ENCODE assay signal across 14 mouse cellular contexts in the genomic region with DNA sequence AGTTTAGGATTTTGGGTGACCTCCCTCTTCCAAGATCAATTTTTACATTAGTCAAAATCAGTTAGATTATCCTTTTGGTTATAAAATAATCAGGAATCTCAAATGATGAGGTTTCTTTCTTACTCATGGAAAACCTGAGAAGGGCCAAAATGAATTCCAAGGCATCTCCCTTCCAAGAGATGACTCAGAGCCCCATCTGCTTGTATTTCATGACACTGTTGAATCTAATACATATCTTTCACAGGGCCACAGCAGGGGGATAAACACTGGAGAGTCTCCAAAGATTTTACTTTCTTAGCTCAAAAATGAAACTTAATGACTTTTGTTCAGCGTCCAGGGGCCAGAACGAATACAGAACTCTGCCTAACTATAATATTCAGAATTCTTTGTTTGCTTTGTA. TPM values are rescaled to one million over a fixed set of nuclear protein-coding genes. Genes with fewer than 3 reads are reported as not detected.
A peak's percentile ranks its signal among the peaks of the same experiment; 100 is the strongest.
DNase-seq lines count a peak whose midpoint lies in the region; ATAC-seq lines count a peak whose summit lies in the region.
"Had no signal": no experiment of that assay in that cellular context is flagged by ENCODE, and none has a peak within 500 bp of the region (broad histone marks: within the 10 kb centered on the region; RNA-seq: fewer than 3 reads in every experiment).

No protein-coding gene starts in this region.

- no peaks in the 10 kb centered on the region for H3K27me3 ChIP-seq in heart, embryonic 11.5 days (ENCODE audit: control insufficient read depth, insufficient read depth, low read length)
- H3K27me3 ChIP-seq: liver, embryonic 13.5 days had no signal

- H3K36me3 ChIP-seq in heart, embryonic 11.5 days (ENCODE audit: control insufficient read depth, insufficient read depth, low read length) = no peaks in the 10 kb centered on the region
- H3K36me3 ChIP-seq: liver, embryonic 13.5 days; midbrain, embryonic 10.5 days had no signal

- H3K9me3 ChIP-seq in heart, embryonic 11.5 days (replicated peaks; ENCODE audit: control insufficient read depth, low read length) = 0 out of 2 replicates have a peak, but pooled peaks cover 2% of the 10 kb centered on the region
- H3K9me3 ChIP-seq: liver, embryonic 13.5 days; midbrain, embryonic 10.5 days had no signal

- H3K27ac ChIP-seq in heart, embryonic 11.5 days (ENCODE audit: low read depth, low read length) = no peak overlapping the region
- H3K27ac ChIP-seq: liver, embryonic 13.5 days; midbrain, embryonic 10.5 days had no signal

- no peak overlapping the region for H3K4me3 ChIP-seq in heart, embryonic 11.5 days (ENCODE audit: low read depth, low read length)
- H3K4me3 ChIP-seq: erythroblast, embryonic 14.5 days; liver, embryonic 13.5 days; midbrain, embryonic 10.5 days had no signal

- no peak for ATAC-seq in heart, embryonic 11.5 days (replicated peaks; ENCODE audit: insufficient number of reproducible peaks, low FRiP score, low TSS enrichment)
- ATAC-seq in megakaryocyte progenitor cell, adult 5-6 weeks (replicated peaks; ENCODE audit: poor library complexity) = no peak
- ATAC-seq: CD4-positive, CD25-positive, alpha-beta regulatory T cell, adult 4 months had no signal

- H3K4me1 ChIP-seq in heart, embryonic 11.5 days (ENCODE audit: control insufficient read depth, insufficient read depth, low read length) = no peaks in the 10 kb centered on the region
- H3K4me1 ChIP-seq: liver, embryonic 13.5 days; midbrain, embryonic 10.5 days had no signal

- no peak overlapping the region for H3K9ac ChIP-seq in heart, embryonic 11.5 days (ENCODE audit: low read depth, low read length)
- H3K9ac ChIP-seq: liver, embryonic 13.5 days had no signal

- H3K4me2 ChIP-seq in heart, embryonic 11.5 days = no peak overlapping the region
- H3K4me2 ChIP-seq: liver, embryonic 13.5 days had no signal

- peak; percentile 31 to 39 for DNase-seq in heart, adult 18-20 months
- DNase-seq in 3T3-L1 (ENCODE audit: low read depth, low spot score) = peak; percentile 92
- peak; percentile 60 for DNase-seq in cerebellum, adult 11 months
- peak; percentile 8 to 33 for DNase-seq in gastrocnemius, adult 8-10 months (ENCODE audit: low spot score in 2 of 2)
- no peak for DNase-seq in retina, embryonic 14.5 days (ENCODE audit: low spot score)
- DNase-seq: adrenal gland, postnatal 36 days; liver, embryonic 13.5 days; spleen, adult 18-20 months; thymus, adult 18-20 months had no signal

- whole genome bisulfite sequencing in heart, embryonic 11.5 days (ENCODE audit: insufficient replicate concordance) = 82% methylated on average over 2 of the region's 2 CpGs

RNA-seq across cellular contexts. Expression of a gene that starts 17.2 kb away (rescaled TPM):
- 10 to 100 TPM; 49.1 to 58.5 TPM for total RNA-seq in heart, adult 18-20 months (2021)
- polyA plus RNA-seq in heart, embryonic 11.5 days (2014; fragmentation: Nextera tagmentation; extraction: Ambion mirVana) = 25.8 and 33.8 TPM in 2 replicates
- total RNA-seq in gastrocnemius, adult 8-10 months (2022) = 10 to 100 TPM; 12.7 to 18.0 (median 15.4) TPM
- total RNA-seq in megakaryocyte progenitor cell, adult 5-6 weeks (2015) = 25.0 and 29.9 TPM in 2 replicates
- 17.7 and 24.5 TPM in 2 replicates for total RNA-seq in megakaryocyte progenitor cell, adult 5-6 weeks (2017)
- polyA plus RNA-seq: erythroblast, embryonic 14.5 days had no signal
